Mouse (Mus musculus) frontal cortex, postnatal 14 days (tissue): ENCODE measurements around the gene Rab11fip4.
A peak's percentile ranks its signal among the peaks of the same experiment; 100 is the strongest.

ENCODE experiments used
- DNase-seq, 2 experiments: peaks; one replicate each; pipeline ENCODE4 v3.0.0; 2022; ENCODE audit warnings: low spot score in 2 of 2

The Rab11fip4 gene

DNA sequence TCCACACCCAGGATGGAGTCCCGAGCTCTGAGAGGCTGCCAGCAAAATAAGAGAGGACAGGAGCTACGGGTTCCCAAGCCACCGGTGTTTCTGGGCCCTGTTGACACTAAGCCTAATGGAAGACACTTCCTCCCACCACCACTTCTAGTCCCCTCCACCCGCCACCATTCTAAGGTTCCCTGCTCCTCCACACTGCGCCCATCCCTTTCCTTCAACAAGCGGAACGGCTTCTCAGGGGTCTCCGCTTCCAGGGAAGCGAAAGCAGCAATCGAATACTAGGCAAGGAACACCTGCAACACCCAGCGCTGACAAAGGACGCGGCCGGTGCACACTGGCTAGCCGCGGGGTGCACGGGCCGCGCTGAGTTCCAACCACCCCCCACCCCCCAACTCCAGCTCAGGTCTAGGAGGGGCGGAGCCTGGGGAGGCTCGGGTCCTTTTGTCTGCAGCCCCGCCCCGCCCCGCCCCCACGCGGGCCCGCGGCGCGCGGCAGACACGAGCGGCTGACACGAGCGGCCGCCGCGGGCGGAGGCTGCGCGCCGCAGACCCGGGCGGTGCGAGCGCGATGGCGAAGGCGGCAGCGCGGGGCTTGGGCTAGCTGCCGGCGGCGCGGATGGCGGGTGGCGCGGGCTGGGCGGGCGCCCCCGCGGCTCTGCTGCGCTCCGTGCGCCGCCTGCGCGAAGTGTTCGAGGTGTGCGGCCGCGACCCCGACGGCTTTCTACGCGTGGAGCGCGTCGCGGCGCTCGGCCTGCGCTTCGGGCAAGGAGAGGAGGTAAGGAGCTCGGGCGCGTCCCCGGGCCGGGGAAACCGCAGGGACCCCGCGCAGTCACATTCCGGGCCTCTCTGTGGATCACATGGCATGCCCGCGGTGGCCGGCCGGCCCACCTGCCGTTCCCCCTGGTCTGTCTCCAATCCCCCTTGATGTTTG is at the start of gene Rab11fip4:
Gene Rab11fip4, plus strand, starts transcription at position 549 of the 927 bp plus-strand sequence.
- peak in 1 of 2 experiments; percentile 37 for DNase-seq

DNA sequence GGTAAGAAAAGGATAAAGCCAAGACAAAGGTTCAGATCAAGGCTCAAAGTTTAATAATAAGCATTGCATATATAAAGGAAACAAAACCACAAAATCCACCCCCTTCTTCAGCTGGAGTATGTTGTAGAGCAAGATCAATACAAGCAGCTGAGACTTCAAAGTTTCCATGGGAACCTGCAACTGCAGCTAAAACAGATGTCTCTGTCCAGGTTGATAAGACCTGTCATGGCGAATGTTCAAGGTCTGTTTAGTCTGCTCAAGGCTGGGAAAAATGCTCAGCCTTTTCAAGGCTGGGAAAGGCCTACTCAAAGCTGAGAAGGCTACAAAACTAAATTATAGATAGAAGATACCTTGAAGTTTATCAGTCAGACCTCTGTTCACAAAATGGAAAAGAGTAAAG is 38.4 kb upstream of the Rab11fip4 start:
- DNase-seq = no peak

DNA sequence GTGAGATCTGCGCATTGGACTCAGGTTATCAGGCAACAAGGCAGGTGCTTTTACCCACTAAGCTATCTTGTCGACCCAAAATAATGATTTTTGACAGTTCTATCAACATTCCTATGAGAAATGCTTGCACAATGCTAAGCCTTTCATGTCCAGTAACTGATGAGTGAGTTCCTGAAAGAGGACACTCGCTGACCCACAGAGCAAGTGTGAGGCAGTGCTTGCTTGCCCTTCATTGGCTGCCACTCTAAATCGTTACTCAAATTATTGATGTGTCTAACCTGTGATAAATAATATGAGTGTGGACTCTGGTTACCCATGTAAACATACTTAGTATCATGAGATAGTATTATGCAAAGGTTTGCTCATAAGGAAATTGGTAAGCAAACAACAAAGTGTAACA is 30.5 kb upstream of the Rab11fip4 start:
- no peak for DNase-seq

DNA sequence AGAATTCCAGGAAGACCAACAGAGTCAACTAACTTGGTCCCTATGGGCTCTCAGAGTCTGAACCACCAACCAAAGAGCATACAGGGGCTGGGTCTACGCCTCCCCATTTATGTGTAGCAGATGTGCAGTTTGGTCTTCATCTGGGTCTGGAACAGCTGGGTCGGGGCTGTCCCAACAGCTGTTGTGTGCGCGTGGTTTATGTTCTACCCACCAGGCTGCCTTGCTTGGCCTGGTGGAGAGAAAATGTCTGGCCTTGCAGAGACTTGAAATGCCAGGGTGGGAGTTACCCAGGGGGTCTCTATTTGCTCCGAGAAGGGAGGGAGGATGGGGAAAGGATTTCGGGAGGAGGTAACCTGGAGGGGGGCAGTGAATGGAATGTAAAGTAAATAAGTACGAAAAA is 27.5 kb upstream of the Rab11fip4 start:
- no peak for DNase-seq

DNA sequence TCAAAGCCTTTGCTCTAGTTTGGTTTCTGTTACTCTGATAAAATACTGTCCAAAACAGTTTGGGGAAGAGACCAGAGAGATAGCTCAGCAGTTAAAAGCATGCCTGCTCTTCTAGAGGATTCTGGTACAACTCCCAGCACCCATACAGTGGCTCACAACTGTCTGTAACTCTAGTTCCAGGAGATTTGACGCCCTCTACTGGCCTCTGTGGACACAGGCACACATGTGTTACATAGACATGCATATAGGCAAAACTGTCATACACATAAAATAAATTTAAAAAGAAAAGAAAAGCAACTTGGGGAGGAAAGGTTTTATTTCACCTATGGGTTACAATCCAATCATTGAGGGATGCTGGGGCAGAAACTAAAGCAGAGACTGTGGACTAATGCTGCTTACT is 24.1 kb upstream of the Rab11fip4 start:
- DNase-seq = no peak

DNA sequence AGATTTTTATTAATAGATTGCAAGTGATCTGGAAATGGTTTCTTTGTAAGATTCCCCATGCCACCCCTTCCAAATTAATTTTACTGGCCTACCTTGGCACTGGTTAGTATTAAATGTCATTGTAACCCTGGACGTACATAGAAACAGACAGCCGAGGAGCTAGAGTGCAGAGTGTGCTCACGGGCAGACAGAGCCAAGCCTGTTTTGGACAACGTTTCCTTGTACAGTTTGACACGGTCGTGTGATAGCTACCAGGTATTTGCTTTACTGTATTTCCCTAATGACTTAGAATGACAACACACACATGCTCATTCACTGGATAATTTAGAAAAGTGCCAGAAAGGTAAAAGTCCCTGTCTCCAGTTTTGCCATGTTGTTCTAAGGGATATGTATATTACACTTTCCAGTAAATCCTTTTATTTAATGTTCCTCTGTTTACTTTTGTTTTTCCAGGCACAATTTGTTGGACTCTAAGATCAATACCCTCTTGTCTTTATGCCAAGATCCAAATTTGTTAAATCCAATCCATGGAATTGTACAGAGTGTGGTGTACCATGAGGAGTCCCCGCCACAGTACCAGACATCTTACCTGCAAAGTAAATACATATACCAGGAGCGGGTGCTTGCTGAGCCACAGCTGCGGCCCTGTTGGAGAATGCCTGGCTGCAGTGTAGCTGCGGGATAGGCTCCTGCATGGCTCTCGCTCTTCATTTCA is 22.7 kb upstream of the Rab11fip4 start:
- no peak for DNase-seq

DNA sequence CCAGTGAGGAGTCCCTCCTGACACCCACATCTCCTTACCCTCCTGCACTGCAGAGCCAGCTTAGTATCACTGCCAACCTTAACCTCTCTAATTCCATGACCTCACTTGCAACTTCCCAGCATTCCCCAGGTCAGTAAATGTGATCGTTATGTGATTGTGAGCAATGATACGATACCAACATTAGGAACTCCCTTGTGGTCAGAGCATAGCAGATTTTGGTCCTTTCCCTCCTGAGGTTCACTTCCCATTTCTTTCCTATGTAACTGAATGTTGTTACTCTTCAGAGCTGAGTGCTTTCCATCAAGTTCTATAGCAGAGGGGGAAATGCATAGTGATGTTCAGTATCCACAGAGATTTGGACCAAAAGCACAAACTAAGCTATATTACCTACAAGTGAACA is 20.7 kb upstream of the Rab11fip4 start:
- no peak for DNase-seq

DNA sequence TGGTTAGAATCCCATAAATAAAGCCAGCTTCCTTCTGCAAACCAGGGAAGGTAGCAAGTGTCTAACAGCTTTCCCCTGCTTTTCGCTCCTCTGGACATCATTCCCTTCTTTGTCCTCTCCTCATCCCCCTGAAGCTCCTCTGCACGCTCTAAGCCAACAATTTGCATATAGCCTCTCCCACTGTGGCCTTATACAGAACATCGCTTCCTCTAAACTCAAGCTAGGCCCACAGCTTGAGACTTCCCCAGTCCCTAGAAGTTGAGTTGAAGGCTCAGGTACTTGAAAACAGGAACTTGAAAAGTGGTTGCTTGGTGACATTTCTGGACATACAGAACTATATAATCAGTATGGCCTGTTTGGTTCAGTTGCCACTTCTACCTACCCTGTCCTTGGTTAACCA is 17.2 kb upstream of the Rab11fip4 start:
- no peak for DNase-seq

DNA sequence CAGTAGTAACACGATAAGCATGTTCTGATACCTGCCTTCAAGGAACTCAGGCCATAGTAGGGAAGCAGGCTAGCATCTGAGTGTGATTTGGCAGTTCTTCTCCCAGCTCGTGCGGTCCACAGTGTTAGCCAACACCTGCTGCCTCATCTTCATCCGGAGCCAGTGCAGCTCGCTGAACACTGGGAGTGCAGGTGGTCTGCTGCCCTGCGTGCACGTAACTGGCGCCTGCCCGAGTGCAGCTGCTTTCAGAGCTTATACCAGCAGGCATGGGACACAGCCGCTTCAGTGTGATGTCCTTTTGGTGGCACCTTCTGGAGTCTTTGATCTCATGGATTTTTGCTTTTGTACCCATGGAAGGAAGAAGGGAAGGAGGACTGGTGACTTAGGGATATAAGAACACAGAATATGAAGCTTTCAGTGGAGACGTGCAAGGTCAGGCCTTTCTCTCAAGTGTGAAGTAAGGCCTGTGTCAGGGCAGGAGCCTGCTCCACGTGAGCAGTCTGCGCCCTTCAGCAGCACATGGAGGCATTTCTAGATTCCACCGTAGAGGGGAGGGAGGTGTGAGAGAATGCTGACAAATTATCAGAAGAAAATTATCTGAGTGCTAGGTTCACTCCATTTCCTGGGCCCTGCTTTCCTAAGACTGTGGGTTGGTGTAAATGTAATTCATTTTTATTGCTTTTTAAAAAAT is 15.5 kb upstream of the Rab11fip4 start:
- DNase-seq = no peak

DNA sequence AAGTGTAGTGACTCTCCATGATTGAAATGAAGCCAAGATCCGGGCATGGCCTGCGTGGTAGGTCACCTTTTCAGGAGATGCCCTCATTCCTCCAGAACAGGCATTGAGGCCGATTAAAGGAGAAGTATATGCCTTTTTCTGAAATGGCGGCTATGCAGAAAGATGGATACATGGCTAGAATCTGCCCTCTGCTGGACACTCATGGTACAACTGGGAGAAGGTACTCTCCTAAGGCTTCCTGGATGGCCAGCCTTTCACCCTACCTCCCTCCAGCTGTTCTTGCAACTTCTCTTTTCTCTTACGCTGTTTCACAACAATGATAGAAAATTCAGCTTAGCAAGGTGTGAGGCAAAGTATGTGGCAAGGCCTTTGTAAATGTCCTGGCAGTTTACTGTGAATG is 13.3 kb upstream of the Rab11fip4 start:
- peak; percentile 60 to 82 for DNase-seq

DNA sequence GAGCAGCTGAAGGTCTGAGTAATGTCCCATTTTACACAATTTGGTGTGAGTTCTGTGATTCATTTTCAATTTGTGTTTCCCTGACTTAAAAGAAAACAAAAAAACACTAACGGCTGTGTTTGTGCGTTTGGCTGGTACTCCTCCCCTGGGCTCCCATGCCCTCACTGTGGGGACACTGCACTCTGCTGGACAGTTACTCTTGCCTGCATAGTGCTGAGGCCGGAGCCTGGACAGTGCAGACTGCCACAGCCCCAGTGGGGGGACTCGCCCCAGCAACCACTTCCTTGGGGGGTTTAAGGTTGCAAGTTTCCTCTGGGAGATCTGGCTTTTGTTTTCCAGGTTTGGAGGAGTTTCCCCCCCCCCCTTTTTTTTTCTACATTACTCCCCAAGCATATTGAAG is 10.4 kb upstream of the Rab11fip4 start:
- DNase-seq = no peak

DNA sequence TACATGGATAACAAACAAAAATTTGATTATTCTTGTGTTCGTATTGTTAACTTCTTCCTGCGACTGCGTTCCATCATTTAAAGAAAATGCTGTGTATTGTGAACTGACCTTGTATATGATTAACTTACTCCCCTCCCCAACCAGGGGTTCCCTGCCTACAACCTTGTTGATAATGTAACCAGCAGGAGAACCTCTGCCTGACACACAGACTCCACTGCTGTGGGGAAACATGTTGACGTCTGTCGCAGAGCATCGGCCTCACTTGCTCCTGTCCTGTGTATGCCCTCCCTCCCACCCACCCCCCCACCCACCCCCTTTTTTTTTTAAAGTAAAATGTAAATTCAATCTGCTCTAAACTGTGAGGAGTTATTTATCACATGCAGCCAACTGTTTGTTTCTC is 9.8 kb upstream of the Rab11fip4 start:
- no peak for DNase-seq

DNA sequence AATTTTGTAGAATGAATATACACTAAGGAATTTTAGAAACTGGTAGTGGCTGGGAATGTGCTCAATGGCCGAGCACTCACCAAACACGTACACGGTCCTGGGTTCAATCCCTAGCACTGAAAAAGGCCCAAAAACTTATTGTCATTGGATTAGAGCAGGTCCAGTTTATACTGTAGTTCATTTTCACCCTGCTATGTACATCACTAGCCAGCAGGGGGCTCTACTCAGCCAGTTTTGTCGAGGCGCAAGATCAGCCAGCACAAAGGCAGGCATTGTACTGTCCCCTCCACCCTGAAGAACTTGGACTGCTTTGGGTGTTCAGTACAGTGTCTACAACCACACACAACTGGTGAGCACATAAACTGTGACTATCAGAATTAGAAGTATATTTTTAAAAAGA is 6.8 kb upstream of the Rab11fip4 start:
- peak in 1 of 2 experiments; percentile 77 for DNase-seq

DNA sequence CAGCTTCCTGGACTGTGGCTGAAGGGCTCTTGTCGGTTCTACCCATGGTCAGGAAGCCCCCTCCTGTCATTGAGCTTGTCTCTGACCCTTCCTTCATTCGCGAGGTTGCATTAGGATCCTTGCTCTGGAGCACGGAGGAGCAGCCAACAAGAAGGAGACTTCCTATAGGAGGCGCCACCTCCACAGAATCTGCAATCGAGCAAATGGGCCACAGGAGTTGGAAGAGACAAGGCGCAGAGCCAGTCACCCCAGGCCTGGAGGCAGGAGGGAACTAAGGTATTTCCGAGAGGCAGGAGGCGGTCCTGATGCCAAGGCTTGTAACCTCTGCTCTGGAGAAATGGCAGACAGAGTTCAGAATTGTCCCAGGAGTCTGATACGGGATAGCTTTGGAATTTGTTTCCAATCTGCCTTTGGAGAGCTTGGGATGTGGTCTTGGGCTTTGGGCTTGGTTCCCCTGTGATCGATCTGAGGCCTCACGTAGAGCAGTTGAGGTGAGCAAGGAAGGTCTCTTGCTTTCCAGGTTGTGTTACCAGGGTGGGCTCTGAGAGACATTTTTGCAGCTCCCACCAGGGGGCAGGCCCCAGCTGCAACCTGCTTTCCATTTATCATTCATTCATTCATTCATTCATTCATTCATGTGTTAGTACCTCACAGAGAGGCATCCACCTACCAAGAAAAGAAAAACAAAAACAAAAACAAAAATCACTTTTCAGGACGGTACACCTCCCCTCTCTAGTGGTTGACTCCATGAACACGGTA is 1.5 kb upstream of the Rab11fip4 start:
- DNase-seq = no peak

DNA sequence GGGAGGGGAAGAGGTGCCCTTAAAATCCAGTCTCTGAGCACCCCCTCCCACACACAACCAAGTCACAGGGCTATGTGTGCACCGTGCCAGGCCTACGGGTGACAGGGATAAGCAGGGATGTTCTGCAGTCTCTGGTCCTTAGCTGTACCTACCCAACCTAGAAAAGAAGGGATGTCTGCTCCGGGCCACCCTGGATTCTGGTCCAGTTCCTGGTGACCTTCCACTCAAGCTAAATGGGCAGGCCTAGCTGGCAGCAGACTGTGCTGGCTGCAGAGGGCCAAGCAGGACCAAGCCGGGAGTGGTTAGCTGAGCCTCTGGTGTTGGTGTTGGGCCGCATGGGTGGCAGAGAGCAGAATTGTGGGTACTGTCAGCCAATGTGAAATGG is 571 bp downstream of the Rab11fip4 start:
- peak in 1 of 2 experiments; percentile 25 for DNase-seq

DNA sequence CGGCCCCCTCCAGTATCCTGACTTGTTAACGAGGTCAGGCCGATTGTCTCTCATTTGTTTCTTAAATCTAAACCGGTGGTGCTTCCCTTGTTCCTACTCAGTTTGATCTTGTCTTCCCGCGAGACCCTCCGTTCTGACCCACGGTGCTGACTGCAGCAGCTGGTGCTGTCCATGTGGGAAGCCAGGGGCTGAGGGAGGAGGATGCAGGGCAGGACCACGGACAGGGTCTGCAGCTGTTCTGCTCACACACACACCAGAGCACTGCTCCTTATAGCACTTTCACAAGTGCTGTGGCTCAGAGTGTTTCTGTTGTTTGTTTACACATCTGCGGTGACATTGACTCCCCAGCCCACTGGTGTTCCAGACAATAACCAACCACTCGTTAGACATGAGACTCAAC is 2.5 kb downstream of the Rab11fip4 start:
- DNase-seq = no peak

DNA sequence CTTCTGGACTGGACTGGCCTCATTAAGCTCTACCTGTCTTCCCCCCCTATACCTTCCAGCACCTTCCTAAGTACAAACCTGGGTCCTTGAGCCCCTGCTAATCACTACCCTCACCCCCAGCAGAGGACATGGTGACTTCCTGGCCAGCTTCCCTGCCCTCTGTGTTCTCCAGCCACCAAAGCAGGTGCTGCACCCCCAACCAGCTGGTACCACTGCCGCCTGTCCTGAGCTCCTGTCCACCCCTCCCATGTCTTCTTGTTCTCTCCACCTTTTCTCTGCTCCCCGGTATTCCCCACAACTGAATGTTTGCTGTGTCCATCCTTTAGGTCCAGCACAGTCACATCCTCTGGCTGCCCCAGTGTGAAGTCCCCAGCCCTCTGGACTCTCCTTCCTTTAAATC is 19.4 kb downstream of the Rab11fip4 start:
- DNase-seq = no peak

DNA sequence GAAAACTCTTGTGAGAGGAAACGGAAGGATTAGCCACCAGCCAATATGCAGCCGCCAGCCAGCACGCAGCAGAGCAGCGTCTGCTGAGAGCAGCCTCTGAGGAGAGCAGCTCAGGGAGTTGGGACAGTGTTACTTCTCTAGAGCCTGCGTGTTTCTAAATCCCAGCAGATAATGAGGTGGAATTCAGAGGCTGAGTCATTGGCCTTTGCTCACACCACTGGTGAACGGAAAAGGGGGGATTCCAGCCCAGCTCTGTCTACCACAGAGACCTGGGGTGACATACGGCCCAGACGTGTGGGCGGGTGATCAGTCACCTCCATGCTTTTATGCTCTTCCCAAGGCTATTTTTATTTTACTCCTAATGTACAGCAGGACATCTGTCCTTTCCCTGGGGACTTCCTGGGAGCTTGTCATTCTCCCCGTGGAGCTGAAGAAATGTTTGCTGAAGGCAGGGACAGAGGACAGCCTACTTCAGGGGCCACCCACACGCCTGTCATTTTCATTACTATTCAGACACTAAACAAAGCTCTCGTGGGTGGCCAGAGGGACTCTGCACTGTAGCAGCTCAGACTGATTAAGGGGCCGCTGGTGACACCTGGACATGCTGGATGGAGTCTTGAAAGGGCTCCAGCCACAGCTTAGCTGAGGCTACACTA is 20.1 kb downstream of the Rab11fip4 start:
- no peak for DNase-seq

DNA sequence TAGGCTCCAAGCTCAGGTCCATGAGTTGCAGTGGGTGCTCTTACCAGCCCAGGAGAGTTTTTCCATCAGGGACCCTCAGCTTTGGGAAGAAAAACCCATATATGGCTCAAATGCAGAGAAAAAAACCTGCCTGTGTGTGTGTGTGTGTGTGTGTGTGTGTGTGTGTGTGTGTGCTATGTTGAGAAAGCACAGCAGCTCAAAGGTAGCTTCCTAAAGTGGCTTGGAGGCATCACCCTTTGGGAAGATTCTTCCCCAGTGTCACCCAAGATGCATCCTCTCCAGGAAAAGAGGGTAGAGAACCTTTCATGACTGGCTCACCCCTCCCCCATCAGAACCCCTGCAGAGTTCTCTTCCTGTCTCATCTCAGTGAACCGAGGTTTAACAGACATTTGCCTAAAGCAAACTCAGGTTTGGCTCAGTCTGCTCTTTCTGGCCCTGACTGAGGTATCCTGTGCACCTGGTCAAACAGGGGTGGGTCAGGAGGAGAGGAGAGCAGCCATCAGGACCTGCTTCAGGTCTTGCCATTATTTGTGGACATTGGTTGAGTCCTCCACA is 21.1 kb downstream of the Rab11fip4 start:
- no peak for DNase-seq

DNA sequence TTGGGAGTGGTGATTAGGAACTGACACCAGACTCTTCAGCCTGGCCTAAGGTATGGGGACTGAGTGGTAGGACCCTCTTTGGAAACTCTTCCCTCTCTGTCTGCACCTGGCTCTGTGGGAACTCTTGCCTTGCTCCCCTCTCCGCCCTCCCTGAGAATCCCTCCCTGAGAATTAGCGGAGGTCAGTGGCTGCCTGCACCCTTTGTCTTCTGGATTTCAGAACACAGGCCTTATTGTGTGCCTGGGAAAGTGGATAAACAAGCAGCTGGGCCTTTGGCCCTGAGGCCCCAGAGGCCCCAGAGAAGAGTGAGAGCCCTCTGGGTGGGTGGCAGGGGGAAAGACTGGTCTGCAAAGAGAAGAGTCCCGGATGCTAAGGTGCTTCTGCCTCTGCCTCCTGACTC is 22.1 kb downstream of the Rab11fip4 start:
- DNase-seq = no peak

DNA sequence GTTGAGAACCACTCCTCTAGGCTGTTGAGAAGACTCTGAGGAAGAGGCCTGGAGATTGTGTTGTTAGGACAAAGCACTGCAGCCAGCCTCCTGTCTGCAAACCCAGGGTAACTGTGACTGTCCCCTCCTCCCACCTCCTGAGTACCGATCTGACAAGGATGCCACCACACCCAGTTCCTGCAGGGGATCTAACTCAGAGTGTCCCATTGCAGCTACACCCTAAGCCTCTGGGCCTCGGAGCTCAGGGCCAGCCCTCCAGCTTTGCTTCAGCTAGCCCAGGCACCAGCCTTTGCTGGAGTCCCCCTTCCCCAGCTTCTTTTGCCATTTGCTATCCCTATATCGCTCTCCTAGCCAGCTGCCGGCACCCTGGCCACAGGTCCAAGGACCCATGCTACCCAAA is 22.7 kb downstream of the Rab11fip4 start:
- DNase-seq = no peak
